Mouse (Mus musculus) embryonic fibroblast, embryonic 13.5 days (primary cell): ENCODE results near the gene Pctp.

Experiments used
- CTCF ChIP-seq: IDR thresholded peaks from 2 replicates; pipeline ENCODE4 v1.5.1; 2011; ENCODE audit warnings: mild to moderate bottlenecking, control low read depth, low read length, moderate library complexity, borderline replicate concordance; ENCODE audit not compliant: insufficient read depth
- POLR2A ChIP-seq: IDR thresholded peaks from 2 replicates; pipeline ENCODE4 v1.6.1; 2011; ENCODE audit warnings: low read depth, mild to moderate bottlenecking, control low read depth, low read length, moderate library complexity

DNA sequence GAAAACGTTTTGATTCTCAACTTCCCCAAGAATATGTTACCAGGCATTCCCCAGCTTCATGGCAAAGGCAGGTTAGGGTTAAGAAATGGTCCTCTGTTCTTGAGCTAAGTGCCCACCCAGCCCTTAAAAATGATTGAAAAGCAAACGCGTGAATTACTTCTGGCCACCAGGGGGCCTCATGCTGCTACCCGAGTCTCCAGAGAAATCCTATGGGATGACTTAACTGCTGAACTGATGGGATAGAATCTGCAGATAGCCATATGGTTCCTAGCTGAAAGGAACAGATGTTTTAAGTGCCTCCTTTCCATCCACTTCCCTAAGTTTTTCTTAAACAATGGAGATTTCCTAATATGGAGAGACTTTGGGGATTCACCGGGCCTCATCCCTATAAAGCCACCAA lies 35.3 kb upstream of the Pctp start:
- TF ChIP-seq CTCF, result no peak
- TF ChIP-seq POLR2A, result no peak
